Mouse (Mus musculus) CH12.LX (cell line): ENCODE data around the gene Map3k12. TPM values are rescaled to one million over a fixed set of nuclear protein-coding genes. Genes with fewer than 3 reads are reported as not detected.

Source experiments
- DNase-seq: peaks from one replicate; pipeline ENCODE4 v3.0.0-alpha.2; 2013; ENCODE audit errors: extremely low read depth
- H3K27ac ChIP-seq: 2 replicates; pipeline ENCODE4 v1.5.1; 2012; ENCODE audit warnings: low read depth, mild to moderate bottlenecking, control low read depth, moderate library complexity; ENCODE audit not compliant: insufficient read depth
- H3K27me3 ChIP-seq: replicated peaks from 2 replicates; pipeline ENCODE3; 2012; ENCODE audit warnings: inconsistent platforms
- H3K36me3 ChIP-seq, 2 experiments: replicated peaks in 1 of 2; 2 replicates each; pipeline versions ENCODE3 to v1.6.1; 2012; ENCODE audit warnings: inconsistent platforms in 1 of 2, low read length in 1 of 2, mild to moderate bottlenecking in 1 of 2, mixed read lengths in 1 of 2, moderate library complexity in 1 of 2; ENCODE audit not compliant: control insufficient read depth in 1 of 2, insufficient read depth in 1 of 2
- H3K4me1 ChIP-seq, 2 experiments: 2 replicates each; pipeline ENCODE4 v1.6.1; 2012; ENCODE audit warnings: inconsistent platforms in 1 of 2, moderate library complexity in 1 of 2; ENCODE audit not compliant: insufficient read depth in 2 of 2, control insufficient read depth in 1 of 2
- H3K4me2 ChIP-seq: 2 replicates; pipeline ENCODE4 v1.6.1; 2012; ENCODE audit warnings: low read depth, mild to moderate bottlenecking, control low read depth; ENCODE audit not compliant: poor library complexity, insufficient read depth, severe bottlenecking
- H3K4me3 ChIP-seq, 3 experiments: fragments of 150-350 bp in 1 of 3; sonication (generic) in 1 of 3; replicated peaks in 1 of 3; 2 replicates each; pipeline versions ENCODE3 to v1.5.1; 2011 to 2012; ENCODE audit warnings: low read depth in 2 of 3, low read length in 2 of 3, mild to moderate bottlenecking in 2 of 3, moderate library complexity in 2 of 3, control low read depth in 1 of 3, improper control_type of control experiment in 1 of 3, inconsistent platforms in 1 of 3, mixed read lengths in 1 of 3; ENCODE audit not compliant: poor library complexity in 1 of 3
- H3K79me2 ChIP-seq: replicated peaks from 2 replicates; pipeline ENCODE4 v1.6.1; 2012; ENCODE audit warnings: mild to moderate bottlenecking, moderate library complexity; ENCODE audit not compliant: control insufficient read depth, poor library complexity, insufficient read depth, severe bottlenecking; ENCODE audit errors: extremely low read depth
- H3K9ac ChIP-seq: 2 replicates; pipeline ENCODE4 v1.6.1; 2012; ENCODE audit warnings: low read depth, mild to moderate bottlenecking, control low read depth, moderate library complexity; ENCODE audit not compliant: insufficient read depth
- H3K9me3 ChIP-seq: replicated peaks from 2 replicates; pipeline ENCODE3; 2012; ENCODE audit warnings: low read length, inconsistent platforms, mixed read lengths
- BHLHE40 ChIP-seq: IDR thresholded peaks from 2 replicates; pipeline ENCODE4 v1.6.1; 2011; ENCODE audit warnings: mild to moderate bottlenecking, low read depth, low read length, improper control_type of control experiment
- CTCF ChIP-seq, 2 experiments: IDR thresholded peaks in 1 of 2; conservative IDR thresholded peaks in 1 of 2; 2 replicates each; pipeline ENCODE4 v1.5.1; 2011 to 2012; ENCODE audit warnings: low read depth in 2 of 2, low read length in 2 of 2, improper control_type of control experiment in 1 of 2, inconsistent platforms in 1 of 2, mild to moderate bottlenecking in 1 of 2, moderate library complexity in 1 of 2
- JUND ChIP-seq: conservative IDR thresholded peaks from 2 replicates; pipeline ENCODE4 v1.6.1; 2011; ENCODE audit warnings: low read depth, low read length, improper control_type of control experiment
- KAT2A ChIP-seq: IDR thresholded peaks from 2 replicates; pipeline ENCODE4 v1.6.1; 2012; ENCODE audit warnings: low read length, improper control_type of control experiment, inconsistent platforms; ENCODE audit not compliant: insufficient replicate concordance
- MAFK ChIP-seq: IDR thresholded peaks from 2 replicates; pipeline ENCODE4 v1.6.1; 2011; ENCODE audit warnings: low read length, improper control_type of control experiment; ENCODE audit not compliant: insufficient replicate concordance
- MEF2A ChIP-seq: IDR thresholded peaks from 2 replicates; pipeline ENCODE4 v1.6.1; 2014; ENCODE audit warnings: low read depth, mild to moderate bottlenecking, inconsistent platforms, low read length, improper control_type of control experiment, borderline replicate concordance
- MYC ChIP-seq: IDR thresholded peaks from 2 replicates; pipeline ENCODE4 v1.6.1; 2011; ENCODE audit warnings: low read depth, mild to moderate bottlenecking, improper control_type of control experiment, low read length
- POLR2A ChIP-seq: IDR thresholded peaks from 2 replicates; pipeline ENCODE4 v1.6.1; 2011; ENCODE audit warnings: low read depth, mild to moderate bottlenecking, improper control_type of control experiment, low read length
- RAD21 ChIP-seq: IDR thresholded peaks from 2 replicates; pipeline ENCODE4 v1.6.1; 2011; ENCODE audit warnings: low read depth, mild to moderate bottlenecking, low read length, improper control_type of control experiment, moderate library complexity
- RCOR1 ChIP-seq: conservative IDR thresholded peaks from 2 replicates; pipeline ENCODE4 v1.6.1; 2012; ENCODE audit warnings: low read depth, mild to moderate bottlenecking, inconsistent platforms, low read length, improper control_type of control experiment
- TBP ChIP-seq: conservative IDR thresholded peaks from 2 replicates; pipeline ENCODE4 v1.6.1; 2011; ENCODE audit warnings: low read depth, low read length, improper control_type of control experiment
- TCF12 ChIP-seq: IDR thresholded peaks from 2 replicates; pipeline ENCODE4 v1.6.1; 2014; ENCODE audit warnings: low read depth, mild to moderate bottlenecking, inconsistent platforms, low read length, improper control_type of control experiment
- UBTF ChIP-seq: IDR thresholded peaks from 2 replicates; pipeline ENCODE4 v1.6.1; 2012; ENCODE audit warnings: low read depth, mild to moderate bottlenecking, inconsistent platforms, low read length, improper control_type of control experiment, moderate library complexity
- USF1 ChIP-seq: IDR thresholded peaks from 2 replicates; pipeline ENCODE4 v1.6.1; 2014; ENCODE audit warnings: low read depth, mild to moderate bottlenecking, inconsistent platforms, low read length, improper control_type of control experiment
- ZC3H11A ChIP-seq: IDR thresholded peaks from 2 replicates; pipeline ENCODE4 v1.6.1; 2012; ENCODE audit warnings: low read depth, mild to moderate bottlenecking, inconsistent platforms, low read length, improper control_type of control experiment
- ZNF384 ChIP-seq: IDR thresholded peaks from 2 replicates; pipeline ENCODE4 v1.6.1; 2012; ENCODE audit warnings: low read depth, low read length, improper control_type of control experiment, inconsistent platforms
- dilution Hi-C: fragments of 300-500 bp; cut with MboI; formaldehyde crosslinking; loops from 2 replicates; pipeline ENCODE4 v1.14.3; 2020; ENCODE audit warnings: low sequenced_read_pairs; ENCODE audit not compliant: extremely low pct_unique_long_range_greater_than_20kb, extremely low pct_ligation_motif_present
- in situ Hi-C: fragments of 300-500 bp; cut with MboI; formaldehyde crosslinking; loops from 3 replicates; pipeline ENCODE4 v1.14.3; 2019; ENCODE audit warnings: low sequenced_read_pairs, low pct_ligation_motif_present, low pct_unique_long_range_greater_than_20kb, mixed read lengths
- polyA plus RNA-seq: library from polyadenylated mRNA; unstranded; fragments of >175 nt; gene quantifications from 2 replicates; pipeline ENCODE4 v1.2.1, GENCODE M21; 2012; ENCODE audit warnings: low read depth; ENCODE audit not compliant: insufficient read length
- total RNA-seq, 2 experiments: library from RNA; depleted of rRNA; stranded (reverse); fragments of 300-350 nt in 1 of 2; fragments of >200 nt in 1 of 2; gene quantifications; 2 replicates each; pipeline ENCODE4 v1.2.3; 2012 to 2014

The Map3k12 gene
- total and polyA plus RNA-seq, 3 experiments: 1.5 to 3.0 (median 2.3) TPM

GRCm38 (mm10) chr15:102502254-102502840 is 14.5 kb downstream of the Map3k12 start:
- no peaks in the 10 kb centered on the region for H3K9me3 ChIP-seq
- H3K27me3 ChIP-seq: no peaks in the 10 kb centered on the region
- in situ Hi-C loops: no loop called here
- DNase-seq: no peak
- dilution Hi-C loops: no loop called here
- no peak overlapping the region for H3K9ac ChIP-seq
- no peak overlapping the region for H3K4me3 ChIP-seq
- TF ChIP-seq MEF2A: no peak
- no peak for TF ChIP-seq KAT2A
- TF ChIP-seq CTCF (conservative IDR thresholded peaks at IDR 0.05 in 1 of 2, IDR thresholded peaks at IDR 0.05 in 1 of 2; ENCODE audit: low read depth in 2 of 2, low read length in 2 of 2): no peak
- no peak for TF ChIP-seq TCF12
- TF ChIP-seq USF1: no peak
- no peak for TF ChIP-seq UBTF
- TF ChIP-seq MYC: no peak
- no peak for TF ChIP-seq BHLHE40
- TF ChIP-seq MAFK: no peak
- no peak for TF ChIP-seq RAD21
- no peak for TF ChIP-seq ZNF384
- TF ChIP-seq TBP: no peak
- TF ChIP-seq JUND: no peak
- TF ChIP-seq RCOR1: no peak
- peaks cover 0 to 4% of the 10 kb centered on the region in 2 experiments; a peak in 2 of 4 replicates for H3K4me1 ChIP-seq
- H3K79me2 ChIP-seq: peaks cover under 1% of the 10 kb centered on the region
- peaks cover 68 to 90% of the 10 kb centered on the region in 2 experiments for H3K36me3 ChIP-seq
- no peak overlapping the region for H3K4me2 ChIP-seq
- H3K27ac ChIP-seq: no peak overlapping the region

GRCm38 (mm10) chr15:102501084-102501814 is 15.6 kb downstream of the Map3k12 start:
- Histone ChIP-seq H3K79me2 (peaks cover 8% of the 10 kb centered on the region), H3K4me3 (no peak overlapping the region), H3K4me1 (no peaks in the 10 kb centered on the region; a peak in 1 of 4 replicates), H3K27me3 (no peaks in the 10 kb centered on the region), H3K27ac (no peak overlapping the region), H3K9ac (no peak overlapping the region), H3K9me3 (no peaks in the 10 kb centered on the region)
- DNase-seq: no peak
- in situ Hi-C loops: no loop called here
- no peak for TF ChIP-seq ZC3H11A
- peak; percentile 5; the same call in 1 of the 2 replicates for TF ChIP-seq POLR2A
- TF ChIP-seq, all 38 proteins: peak for 1
- Histone ChIP-seq H3K4me2 (no peak overlapping the region), H3K36me3 (peaks cover 75 to 96% of the 10 kb centered on the region in 2 experiments)
- dilution Hi-C loops: no loop called here
